Mouse (Mus musculus): Measurements from ENCODE around the gene Nkg7. TPM values are rescaled to one million over a fixed set of nuclear protein-coding genes. Genes with fewer than 3 reads are reported as not detected.
"Not testable (repeated sequence)": the region's sequence is repeated elsewhere in the genome, so short reads cannot be mapped to it uniquely, and the experiment has no call there.

Nkg7 gene
- not detected for total RNA-seq (2021)
- long read RNA-seq, experiment 1, partial matches to known transcripts, result 0 of 1 reads
- long read RNA-seq, experiment 1, other reads (novel, unspliced or antisense), result 0 of 1 reads
- long read RNA-seq, experiment 2, partial matches to known transcripts, result 0 of 1 reads
- long read RNA-seq, experiment 2, other reads (novel, unspliced or antisense), result 0 of 1 reads

DNA sequence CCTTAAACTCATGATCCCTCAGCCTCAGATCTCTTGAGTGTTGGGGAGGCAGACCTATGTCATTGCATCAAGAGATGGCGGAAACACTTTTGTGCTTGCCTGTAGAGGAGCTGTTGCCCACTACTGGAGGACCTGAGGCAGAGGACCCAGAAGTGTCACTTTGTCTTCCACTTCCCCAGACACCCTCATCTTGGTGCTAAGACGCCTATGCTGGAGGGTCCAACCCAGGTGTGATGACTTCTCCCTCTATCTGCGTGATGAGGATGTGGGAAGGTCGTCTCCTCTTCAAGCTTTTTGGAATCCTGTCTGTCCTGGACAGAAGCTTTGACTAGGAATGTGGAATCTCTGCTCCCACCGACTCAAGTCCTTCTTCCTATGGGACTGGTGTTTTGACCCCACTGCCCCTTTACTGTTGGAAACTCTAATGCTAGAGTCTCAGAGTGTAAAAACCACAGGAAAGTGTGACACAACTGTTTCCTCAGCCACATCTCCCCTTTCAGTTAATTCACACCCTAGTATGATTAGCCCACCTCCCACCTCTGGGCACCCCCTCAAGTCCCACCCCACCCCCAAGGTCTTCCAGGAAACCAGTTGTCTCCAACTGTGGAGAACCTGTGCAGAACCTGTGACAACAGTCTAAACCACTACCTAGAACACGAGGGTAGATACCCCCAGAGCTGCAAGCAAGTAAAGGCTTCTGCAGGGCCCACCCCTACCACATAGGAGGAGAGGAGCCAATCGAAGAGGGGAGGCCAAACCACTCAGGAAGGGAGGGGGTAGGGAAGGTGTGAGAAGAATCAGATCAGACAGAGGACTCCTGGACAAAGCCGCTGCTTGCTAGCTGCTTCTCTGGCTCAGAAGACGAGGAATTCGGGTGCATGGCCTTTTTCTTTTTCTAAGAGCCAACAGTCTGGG lies at the start of gene Nkg7:
Gene Nkg7 (plus strand): TSS at position 733 of the 915 bp plus-strand sequence.
- no peak for DNase-seq (ENCODE audit: low spot score in 2 of 2)

DNA sequence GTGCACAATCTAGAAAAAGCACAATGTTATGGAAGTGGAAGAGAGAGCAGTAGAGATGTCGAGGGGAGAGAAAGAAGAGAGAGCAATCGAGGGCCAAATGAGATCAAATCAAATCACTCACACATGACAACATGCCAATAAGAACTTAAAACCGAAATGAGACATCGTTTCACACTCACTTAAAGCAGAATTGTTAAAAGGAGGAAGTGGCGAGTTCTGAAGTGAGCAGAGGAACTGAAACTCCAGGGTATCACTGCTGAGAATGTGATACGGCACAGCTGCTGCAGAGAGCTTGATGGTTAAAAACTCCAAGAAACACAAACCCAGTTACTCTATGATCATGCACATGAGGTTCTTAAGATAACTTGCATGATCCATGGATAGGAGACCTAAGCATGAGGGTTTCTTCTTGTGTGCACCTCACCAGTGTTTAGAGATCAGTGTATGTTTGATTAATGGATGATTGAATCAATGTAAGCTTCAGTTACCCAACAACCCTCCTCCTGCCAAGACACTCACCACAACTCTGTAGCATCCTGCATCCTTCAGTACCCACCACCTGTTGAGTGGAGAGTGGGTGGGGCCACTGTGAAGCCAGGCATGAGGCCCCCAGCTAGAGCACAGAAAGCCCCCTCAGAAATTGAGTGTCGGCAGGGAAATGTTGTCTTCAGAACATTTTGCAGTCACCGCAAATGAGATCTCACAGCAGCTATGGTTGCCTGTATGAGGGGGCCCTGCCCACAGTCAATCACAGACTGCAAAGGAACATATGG lies 44.3 kb upstream of the Nkg7 start:
- DNase-seq (ENCODE audit: low spot score in 2 of 2), result no peak

DNA sequence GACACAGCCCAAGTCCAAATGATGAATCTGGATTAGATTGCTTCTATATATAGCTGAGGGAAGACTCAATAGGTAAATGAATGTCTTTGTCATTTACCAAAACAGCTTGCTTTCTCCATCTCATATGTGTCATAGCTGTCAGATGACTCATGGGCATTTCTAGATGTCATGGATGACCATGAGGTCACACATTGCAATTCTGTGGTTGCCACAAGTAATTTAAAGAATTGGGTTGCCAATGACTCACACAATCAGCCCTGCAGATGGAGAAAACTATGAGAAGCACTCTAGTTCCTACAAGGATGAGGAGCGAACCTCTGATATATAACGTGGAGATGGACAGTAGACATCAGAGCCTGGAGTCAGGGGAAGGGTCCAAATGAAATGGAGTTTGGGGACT lies 37.4 kb upstream of the Nkg7 start:
- no peak for DNase-seq (ENCODE audit: low spot score in 2 of 2)

DNA sequence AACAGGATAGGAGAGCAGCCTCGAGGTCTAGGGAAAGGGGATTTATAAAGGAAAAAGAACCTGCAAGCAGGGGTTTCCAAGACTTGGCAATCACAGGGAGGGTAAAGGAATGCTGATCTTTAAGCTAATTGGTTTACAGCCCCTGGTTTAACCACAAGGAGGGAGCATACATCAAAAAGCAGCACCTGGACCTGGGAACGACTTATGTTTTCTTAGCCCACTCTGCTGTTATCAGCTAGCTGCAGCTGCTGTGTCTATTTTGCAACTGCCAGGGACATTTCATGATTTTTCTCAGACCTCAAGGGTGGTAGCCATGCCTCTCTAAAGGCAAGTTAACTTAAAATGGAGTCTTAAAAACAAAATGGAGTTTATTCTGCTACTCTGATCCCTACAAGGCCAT lies 34.2 kb upstream of the Nkg7 start:
- DNase-seq (ENCODE audit: low spot score in 2 of 2), result no peak

DNA sequence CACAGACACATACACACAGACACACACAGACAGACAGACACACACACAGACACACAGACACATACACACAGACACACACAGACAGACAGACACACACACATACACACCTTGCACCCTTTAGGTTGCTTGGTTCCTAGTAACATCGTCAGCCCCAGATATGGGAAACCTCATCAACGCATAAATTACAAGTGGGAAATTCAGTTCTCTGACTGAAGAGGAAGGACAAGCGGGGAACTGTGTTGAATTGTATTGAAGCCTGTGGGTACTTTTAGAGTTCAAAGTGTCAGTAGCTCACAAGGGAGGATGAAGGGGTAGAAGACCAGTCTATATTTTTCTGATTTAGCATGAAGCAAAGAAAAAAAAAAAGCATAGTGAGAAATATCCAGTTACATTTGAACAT lies 29.3 kb upstream of the Nkg7 start:
- DNase-seq (ENCODE audit: low spot score in 2 of 2), result no peak

DNA sequence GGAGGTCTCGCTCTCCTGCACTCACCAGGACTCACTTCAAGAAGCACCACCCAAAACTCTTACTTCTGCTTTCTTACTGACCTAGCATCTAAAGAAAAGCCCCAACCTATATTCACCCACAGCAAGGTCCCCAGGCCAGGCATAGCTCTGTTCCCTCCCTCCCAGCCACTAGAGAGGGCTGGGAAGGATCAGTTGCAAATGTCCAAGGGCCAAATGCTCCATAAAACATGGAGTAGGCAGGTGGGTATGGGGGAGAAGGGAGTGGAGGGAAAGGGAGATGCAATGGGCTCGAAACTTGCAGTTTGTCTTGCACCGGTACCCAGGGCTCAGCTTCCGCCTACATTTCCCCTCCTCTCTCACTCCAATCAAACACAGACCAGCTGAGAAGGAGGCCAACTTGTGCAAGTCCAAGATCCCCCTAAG lies 28.7 kb upstream of the Nkg7 start, which contains the start of gene Siglecg:
Gene Siglecg (plus strand): TSS at position 74 of the 423 bp plus-strand sequence.
- DNase-seq (ENCODE audit: low spot score in 2 of 2), result no peak

DNA sequence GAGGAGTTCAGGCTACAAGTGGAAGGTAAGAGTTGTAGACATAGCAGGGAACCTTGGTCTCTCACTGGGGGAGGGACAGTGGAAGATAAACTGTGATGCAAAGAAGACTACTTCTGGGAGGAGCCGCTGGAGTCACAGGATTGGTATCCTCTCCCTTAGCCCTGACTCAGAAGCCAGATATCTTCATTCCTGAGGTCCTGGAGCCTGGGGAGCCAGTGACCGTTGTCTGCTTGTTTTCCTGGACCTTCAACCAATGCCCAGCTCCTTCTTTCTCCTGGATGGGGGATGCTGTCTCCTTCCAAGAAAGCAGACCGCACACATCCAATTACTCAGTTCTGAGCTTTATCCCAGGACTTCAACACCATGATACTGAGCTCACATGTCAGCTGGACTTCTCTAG lies 27.8 kb upstream of the Nkg7 start:
- DNase-seq (ENCODE audit: low spot score in 2 of 2), result no peak

DNA sequence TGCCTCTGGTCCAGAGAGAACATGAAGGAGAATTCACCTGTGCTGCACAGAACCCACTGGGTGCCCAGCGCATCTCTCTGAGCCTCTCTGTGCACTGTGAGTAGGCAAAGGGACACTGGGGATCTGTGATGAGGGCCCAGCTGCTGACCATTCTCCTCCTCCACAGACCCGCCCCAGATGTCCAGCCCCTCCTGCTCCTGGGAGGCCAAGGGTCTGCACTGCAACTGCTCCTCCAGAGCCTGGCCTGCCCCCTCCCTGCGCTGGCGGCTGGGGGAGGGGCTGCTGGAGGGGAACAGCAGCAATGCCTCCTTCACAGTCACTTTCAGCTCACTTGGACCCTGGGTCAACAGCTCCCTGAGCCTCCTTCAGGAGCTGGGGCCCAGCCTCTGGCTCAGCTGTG lies 25.1 kb upstream of the Nkg7 start:
- not testable (repeated sequence) for DNase-seq (ENCODE audit: low spot score in 2 of 2)

DNA sequence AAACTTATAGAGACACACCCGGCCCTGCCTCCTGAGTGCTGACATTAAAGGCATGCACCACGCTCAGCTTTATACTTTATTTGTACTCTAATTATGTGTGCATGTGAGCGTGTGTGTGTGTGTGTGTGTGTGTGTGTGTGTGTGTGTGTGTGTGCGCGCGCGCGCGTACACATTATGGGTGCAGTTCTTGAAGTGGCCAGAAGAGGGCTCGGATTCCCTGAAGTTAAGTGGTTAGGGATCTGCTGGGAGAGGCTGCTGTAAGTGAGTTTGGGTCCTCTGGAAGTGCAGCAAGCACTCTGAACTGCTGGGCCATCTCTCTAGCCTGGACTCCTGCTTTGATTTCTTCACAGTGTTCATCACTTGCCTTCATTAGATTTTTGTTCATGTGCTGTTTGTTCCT lies 19.6 kb upstream of the Nkg7 start:
- DNase-seq (ENCODE audit: low spot score in 2 of 2), result no peak

DNA sequence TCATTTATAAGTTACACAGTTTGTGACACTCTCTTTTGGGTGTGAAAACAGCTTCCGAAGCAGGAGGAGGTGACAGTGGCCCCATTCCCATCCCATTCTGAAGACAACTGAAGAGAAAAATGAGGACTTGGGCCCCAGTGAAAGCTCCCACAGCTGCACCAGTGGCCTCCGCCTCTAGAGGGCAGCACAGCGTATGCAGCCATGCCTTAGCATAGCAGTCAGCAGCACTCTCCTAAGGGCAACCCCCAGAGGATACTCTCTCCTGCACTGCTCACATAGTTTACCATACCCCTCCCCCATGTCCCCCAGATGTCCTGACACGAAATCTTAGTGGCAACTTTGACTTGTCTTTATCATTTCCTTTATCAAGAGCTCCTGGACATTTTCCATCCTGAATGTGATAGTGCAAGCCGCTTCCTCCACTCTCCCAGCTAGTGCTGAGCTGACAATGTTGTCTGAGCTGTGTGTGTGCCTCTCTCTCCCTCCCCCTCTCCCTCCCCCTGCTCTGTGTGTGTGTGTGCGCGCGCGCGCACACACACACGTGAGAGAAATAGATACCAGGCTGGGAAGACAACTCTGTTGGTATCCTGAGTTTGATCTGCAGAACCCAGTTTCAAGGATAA lies 13.8 kb upstream of the Nkg7 start:
- DNase-seq (ENCODE audit: low spot score in 2 of 2), result peak; percentile 50 to 77

DNA sequence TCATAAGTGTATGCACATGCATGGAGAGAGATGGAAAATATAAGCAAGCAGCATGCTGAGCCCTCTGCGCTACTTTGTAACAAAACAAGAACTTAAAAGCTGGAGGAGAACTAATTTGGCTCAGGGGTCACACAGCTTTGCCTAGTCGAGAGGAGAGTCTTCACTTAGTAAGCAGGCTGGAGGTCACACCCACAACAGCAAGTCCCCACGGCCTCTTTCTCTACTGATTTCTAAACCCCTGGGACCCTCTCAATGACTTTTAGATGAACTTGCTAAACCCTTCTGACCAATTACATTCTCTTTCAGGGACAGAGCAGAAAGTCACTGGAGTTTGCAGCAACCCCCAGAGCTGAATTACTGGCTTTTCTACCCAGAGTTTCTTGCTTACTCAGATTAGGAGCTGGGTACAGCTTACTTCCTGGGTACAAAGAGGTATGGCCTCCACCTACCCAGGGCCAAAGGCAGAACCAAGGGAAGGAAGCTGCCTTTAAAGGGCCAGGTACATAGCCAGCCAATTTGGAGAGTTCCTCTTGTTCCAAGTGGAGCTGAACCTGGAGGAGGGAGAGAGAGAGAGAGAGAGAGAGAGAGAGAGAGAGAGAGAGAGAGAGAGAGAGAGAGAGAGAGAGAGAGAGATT lies 12.8 kb upstream of the Nkg7 start:
- no peak for DNase-seq (ENCODE audit: low spot score in 2 of 2)

DNA sequence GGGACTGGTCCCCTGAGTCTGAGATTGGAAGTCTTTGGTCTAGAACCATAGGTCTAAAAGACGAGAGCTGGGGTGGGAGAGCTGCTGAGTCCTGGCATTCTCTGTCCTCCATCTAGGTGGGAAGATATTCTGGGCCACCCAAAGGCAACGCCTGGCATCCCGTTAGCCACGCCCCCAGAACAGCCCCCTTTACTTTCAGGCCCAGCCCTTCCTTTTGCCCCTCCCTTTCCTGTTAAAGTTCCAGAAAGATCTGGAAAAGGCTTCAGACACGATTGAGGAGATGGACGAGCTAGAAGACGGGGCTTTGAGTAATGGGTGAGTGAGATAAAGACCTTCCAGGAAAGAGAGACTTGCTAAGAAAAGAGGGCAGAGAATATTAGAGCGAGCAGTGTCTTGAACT lies 9.5 kb upstream of the Nkg7 start, which contains the start of gene Lim2:
Gene Lim2 (plus strand): TSS at position 265 of the 400 bp plus-strand sequence.
- DNase-seq (ENCODE audit: low spot score in 2 of 2), result no peak

DNA sequence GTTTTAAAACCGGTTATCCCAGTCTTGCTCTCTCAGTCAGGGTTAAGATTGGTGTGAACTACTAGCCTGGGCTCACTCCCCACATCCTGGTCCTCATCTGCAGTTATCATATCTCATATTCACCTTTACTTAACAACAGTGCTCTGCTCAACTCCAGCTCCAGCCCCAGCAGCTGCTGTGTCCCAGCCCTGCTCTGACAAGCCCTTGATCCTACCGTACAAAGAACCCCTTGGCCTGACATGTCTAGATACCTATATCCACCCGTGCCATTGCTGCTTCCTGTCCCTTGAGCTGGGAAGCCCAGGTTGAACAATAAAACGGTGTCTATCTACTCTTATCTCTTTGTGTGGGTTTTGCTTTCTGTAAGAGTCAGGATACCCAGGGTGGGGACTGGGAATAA lies 7.4 kb upstream of the Nkg7 start:
- no peak for DNase-seq (ENCODE audit: low spot score in 2 of 2)

DNA sequence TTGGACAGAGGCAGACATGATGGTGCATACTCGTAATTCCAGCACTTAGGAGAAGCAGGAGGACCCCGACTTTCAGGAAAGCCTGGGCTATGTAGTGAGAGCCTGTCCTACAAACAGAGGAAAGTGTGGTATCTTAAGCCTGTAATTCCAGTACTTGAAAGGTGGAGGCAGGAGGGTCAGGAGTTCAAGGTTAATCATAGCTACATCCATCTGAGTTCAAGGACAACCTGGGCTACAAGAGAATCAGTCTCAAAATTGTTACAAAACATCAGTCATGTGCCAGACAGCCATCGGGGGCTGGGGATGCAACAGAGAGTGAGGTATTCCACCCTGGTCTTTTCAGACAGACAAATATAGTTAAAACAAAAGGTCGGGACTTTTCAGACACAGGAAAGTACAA lies 4.0 kb upstream of the Nkg7 start:
- DNase-seq (ENCODE audit: low spot score in 2 of 2), result no peak

DNA sequence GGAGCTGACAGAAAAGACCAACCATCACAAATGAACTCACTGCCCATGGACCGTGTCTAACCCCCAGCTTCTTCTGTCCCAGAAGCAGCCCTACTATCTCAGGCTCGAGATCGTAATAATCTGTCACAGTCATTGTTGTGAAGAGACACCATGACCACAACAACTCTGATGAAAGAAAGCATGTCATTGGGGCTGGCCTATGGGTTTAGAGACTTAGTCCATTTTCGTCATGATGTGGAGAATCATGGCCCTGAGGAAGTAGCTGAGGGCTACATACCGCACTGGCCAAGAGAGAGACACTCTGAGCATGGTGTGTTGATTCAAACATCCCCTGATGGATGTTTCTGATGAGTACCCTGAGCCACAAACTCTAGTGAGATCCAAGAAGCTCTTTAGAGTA lies 2.2 kb upstream of the Nkg7 start:
- no peak for DNase-seq (ENCODE audit: low spot score in 2 of 2)

DNA sequence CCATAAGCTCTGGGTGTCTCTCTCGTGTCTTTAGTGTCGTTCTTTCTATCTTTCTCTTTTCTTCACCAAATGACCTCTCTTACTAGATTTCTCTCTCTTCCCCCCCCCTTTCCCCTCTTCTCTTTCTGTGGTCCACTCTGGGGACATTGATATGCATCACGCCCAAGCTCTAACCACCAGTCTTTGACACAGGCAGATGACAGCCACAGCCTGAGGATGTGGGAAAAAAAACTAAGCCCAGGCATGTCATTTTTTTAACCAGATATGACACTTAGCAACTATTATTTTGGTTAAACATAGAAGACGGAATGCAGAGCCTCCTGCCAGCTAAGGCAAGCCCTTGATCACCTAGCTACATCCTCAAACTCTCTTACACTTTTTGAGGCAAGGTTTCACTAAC lies 1.7 kb downstream of the Nkg7 start:
- DNase-seq (ENCODE audit: low spot score in 2 of 2), result no peak

DNA sequence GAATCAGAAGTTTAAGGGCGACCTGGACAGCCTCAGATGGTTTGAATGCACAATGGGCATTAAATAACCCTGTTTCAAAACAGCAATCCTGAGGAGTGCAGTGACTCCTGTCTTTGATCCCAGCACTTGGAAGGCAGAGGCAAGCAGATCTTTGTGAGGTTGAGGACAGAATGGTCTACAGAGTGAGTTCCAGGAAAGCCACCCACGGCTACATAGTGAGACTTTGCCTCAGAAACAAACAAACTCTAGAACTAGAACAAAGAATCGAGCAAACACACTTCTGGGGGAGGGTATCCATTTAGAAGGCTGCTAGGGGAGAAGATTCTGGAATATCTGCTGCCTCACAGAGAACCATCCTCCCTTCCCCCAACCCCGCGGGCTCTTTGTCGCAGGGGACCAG lies 3.6 kb downstream of the Nkg7 start, which contains the start of gene Cldnd2:
Gene Cldnd2 (plus strand): TSS at position 301 of the 400 bp plus-strand sequence.
- DNase-seq (ENCODE audit: low spot score in 2 of 2), result no peak

DNA sequence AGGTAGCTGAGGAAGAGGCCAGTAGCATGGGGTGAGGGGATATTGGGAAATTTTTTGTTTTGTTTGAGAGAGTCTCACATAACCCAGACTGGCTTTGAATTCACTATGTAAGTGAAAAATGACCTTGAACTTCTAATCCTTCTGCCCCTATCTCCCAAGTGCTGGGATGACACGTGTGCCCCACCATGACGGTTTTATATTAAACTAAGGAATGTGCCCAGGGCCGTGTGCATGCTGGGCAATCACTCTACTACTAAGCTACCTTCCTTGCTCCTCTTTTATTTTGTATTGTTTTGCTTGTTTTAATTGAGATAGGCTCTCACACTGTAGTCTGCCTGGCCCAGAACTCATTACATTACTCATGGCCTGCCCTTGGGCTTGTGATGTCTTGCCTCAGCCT lies 4.2 kb downstream of the Nkg7 start:
- no peak for DNase-seq (ENCODE audit: low spot score in 2 of 2)

DNA sequence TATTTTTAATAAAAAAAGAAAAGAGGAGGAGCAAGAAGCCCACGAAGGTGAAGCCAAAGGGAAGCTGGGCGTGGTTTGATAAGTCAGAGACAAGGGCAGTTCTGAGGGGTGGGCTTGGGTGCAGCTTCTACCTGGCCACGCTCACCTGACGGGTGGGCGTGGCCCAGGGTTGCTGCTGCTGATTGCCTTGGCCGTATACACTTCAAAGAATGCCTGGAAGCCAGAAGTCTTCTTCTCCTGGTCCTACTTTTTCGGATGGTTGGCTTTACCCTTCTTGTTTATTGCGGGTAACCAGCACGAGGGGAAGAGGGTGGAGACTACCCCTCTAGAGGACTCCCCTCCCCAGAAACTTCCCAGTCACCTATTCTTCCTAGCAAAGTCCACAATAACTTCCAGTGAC lies 5.8 kb downstream of the Nkg7 start:
- DNase-seq (ENCODE audit: low spot score in 2 of 2), result no peak

DNA sequence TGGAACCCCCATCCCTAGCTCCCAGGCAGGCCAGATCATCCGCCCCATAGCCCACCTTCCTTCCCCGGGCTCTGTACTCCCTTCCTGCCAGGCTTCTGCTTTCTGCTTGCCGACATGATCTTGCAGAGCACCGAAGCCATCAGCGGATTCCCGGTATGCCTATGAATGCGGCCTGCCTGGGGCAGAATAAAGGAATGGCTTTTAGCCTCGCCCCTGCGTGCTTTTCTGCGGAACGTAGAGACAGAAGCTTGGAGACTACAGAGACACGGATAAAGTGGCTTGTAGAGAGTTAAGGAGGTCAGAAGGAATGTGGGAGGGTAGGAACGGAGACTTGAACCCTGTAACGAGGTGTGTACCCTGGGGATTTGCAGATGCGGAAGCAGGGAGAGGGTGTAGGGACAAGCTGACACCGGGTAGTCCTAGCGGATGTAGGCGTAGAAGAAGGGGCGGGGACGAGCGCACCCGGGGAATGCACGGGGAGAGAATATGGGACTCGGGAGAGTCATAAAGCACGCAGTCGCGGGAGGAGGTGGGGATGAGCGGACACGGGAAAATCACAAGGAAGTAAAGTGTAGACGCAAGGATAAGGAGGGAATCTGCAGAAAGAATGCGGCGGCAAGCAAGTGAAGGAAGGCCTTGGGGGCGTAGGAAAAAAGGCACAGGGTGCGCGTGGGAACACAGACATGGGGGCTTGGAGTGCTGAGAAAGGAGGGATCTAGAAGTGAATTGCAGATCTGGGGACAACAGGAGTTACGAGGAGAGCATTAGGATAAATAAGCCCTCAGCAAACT lies 6.4 kb downstream of the Nkg7 start:
- peak; percentile 50 to 75 for DNase-seq (ENCODE audit: low spot score in 2 of 2)

All from gastrocnemius, postnatal 4 days (tissue).